Mouse (Mus musculus) kidney, embryonic 15.5 days (tissue): ENCODE results near the gene Ppp4r1. TPM values are rescaled to one million over a fixed set of nuclear protein-coding genes. Genes with fewer than 3 reads are reported as not detected.

Source experiments
- ATAC-seq: fragments of 200-750 bp; cut with Nextera tagmentation; replicated peaks from 2 replicates; pipeline ENCODE4 v1.8.0; 2017; ENCODE audit warnings: moderate TSS enrichment; ENCODE audit not compliant: low FRiP score
- H3K27ac ChIP-seq: fragments of 300-500 bp; sonication (generic); 2 replicates; pipeline ENCODE4 v1.5.1; 2015; ENCODE audit warnings: mild to moderate bottlenecking, inconsistent platforms
- H3K27me3 ChIP-seq: fragments of 300-500 bp; sonication (generic); 2 replicates; pipeline ENCODE4 v1.6.1; 2015; ENCODE audit warnings: inconsistent platforms
- H3K36me3 ChIP-seq: fragments of 300-500 bp; sonication (generic); 2 replicates; pipeline ENCODE4 v1.6.1; 2015; ENCODE audit warnings: inconsistent platforms
- H3K4me1 ChIP-seq: fragments of 300-500 bp; sonication (generic); 2 replicates; pipeline ENCODE4 v1.6.1; 2015; ENCODE audit warnings: inconsistent platforms
- H3K4me2 ChIP-seq: fragments of 300-500 bp; sonication (generic); 2 replicates; pipeline ENCODE4 v1.6.1; 2015; ENCODE audit warnings: moderate library complexity, mild to moderate bottlenecking, inconsistent platforms
- H3K4me3 ChIP-seq: fragments of 300-500 bp; sonication (generic); replicated peaks from 2 replicates; pipeline ENCODE4 v1.5.1; 2015; ENCODE audit warnings: mild to moderate bottlenecking, inconsistent platforms
- H3K9ac ChIP-seq: fragments of 300-500 bp; sonication (generic); 2 replicates; pipeline ENCODE4 v1.6.1; 2015; ENCODE audit warnings: mild to moderate bottlenecking, inconsistent platforms
- H3K9me3 ChIP-seq: fragments of 300-500 bp; sonication (generic); replicated peaks from 2 replicates; pipeline ENCODE4 v1.6.1; 2016; ENCODE audit warnings: inconsistent platforms
- WGBS: fragments of 180-500 bp; shearing (Covaris S2); methylation state at CpG from one replicate; pipeline ENCODE4 v1.1.7; 2015; ENCODE audit warnings: mixed read lengths; 5-methylcytosine and 5-hydroxymethylcytosine counted together
- polyA plus RNA-seq: library from polyadenylated mRNA; unstranded; fragments of >200 nt; fragmentation: Nextera tagmentation; extraction: Ambion mirVana; gene quantifications from 2 replicates; pipeline ENCODE4 v1.2.1, GENCODE M21; 2015

The Ppp4r1 gene
- polyA plus RNA-seq, 1 experiment from 2014 or later: 44.6 TPM

- Histone ChIP-seq H3K27ac (no peak overlapping the region), H3K9me3 (no peaks in the 10 kb centered on the region), H3K4me2 (no peak overlapping the region), H3K4me3 (no peak overlapping the region), H3K27me3 (no peaks in the 10 kb centered on the region), H3K9ac (no peak overlapping the region), H3K4me1 (peaks cover 11% of the 10 kb centered on the region), H3K36me3 (peaks cover 9% of the 10 kb centered on the region; the same call in 1 of the 2 replicates)
- no peak for ATAC-seq
- WGBS: 94% methylated on average over 12 of the region's 12 CpGs
Observed at GRCm38 (mm10) chr17:65793307-65793930, 11.0 kb downstream of the Ppp4r1 start.

- Histone ChIP-seq H3K4me2 (no peak overlapping the region), H3K27me3 (no peaks in the 10 kb centered on the region), H3K4me1 (0 out of 2 replicates have a peak, but pooled peaks cover 3% of the 10 kb centered on the region), H3K9ac (no peak overlapping the region), H3K9me3 (no peaks in the 10 kb centered on the region), H3K27ac (no peak overlapping the region), H3K36me3 (peaks cover 9% of the 10 kb centered on the region; the same call in 1 of the 2 replicates), H3K4me3 (no peak overlapping the region)
- ATAC-seq: no peak
- 76% methylated on average over 13 of the region's 13 CpGs for WGBS
Observed at GRCm38 (mm10) chr17:65794096-65794850, 11.9 kb downstream of the Ppp4r1 start.

- H3K36me3 ChIP-seq: peaks cover 9% of the 10 kb centered on the region; the same call in 1 of the 2 replicates
- ATAC-seq: no peak
- 0 out of 2 replicates have a peak, but pooled peaks cover 2% of the 10 kb centered on the region for H3K4me1 ChIP-seq
- no peak overlapping the region for H3K4me2 ChIP-seq
- no peak overlapping the region for H3K9ac ChIP-seq
- WGBS: 94% methylated on average over 7 of the region's 7 CpGs
- no peak overlapping the region for H3K4me3 ChIP-seq
- H3K27ac ChIP-seq: no peak overlapping the region
- no peaks in the 10 kb centered on the region for H3K27me3 ChIP-seq
- H3K9me3 ChIP-seq: no peaks in the 10 kb centered on the region
Observed at GRCm38 (mm10) chr17:65796056-65796455, 13.7 kb downstream of the Ppp4r1 start.

- Histone ChIP-seq H3K4me1 (0 out of 2 replicates have a peak, but pooled peaks cover 2% of the 10 kb centered on the region), H3K9ac (no peak overlapping the region), H3K27me3 (no peaks in the 10 kb centered on the region), H3K9me3 (no peaks in the 10 kb centered on the region), H3K27ac (no peak overlapping the region), H3K36me3 (peaks cover 9% of the 10 kb centered on the region; the same call in 1 of the 2 replicates), H3K4me2 (no peak overlapping the region), H3K4me3 (no peak overlapping the region)
- 69% methylated on average over 4 of the region's 4 CpGs for WGBS
- no peak for ATAC-seq
Observed at GRCm38 (mm10) chr17:65798446-65798845, 16.1 kb downstream of the Ppp4r1 start.

- Histone ChIP-seq H3K4me1 (0 out of 2 replicates have a peak, but pooled peaks cover 2% of the 10 kb centered on the region), H3K4me2 (no peak overlapping the region), H3K9ac (no peak overlapping the region), H3K27ac (no peak overlapping the region), H3K27me3 (no peaks in the 10 kb centered on the region), H3K4me3 (no peak overlapping the region), H3K36me3 (peaks cover 16% of the 10 kb centered on the region), H3K9me3 (no peaks in the 10 kb centered on the region)
- no peak for ATAC-seq
- 83% methylated on average over 1 of the region's 1 CpGs for WGBS
Observed at GRCm38 (mm10) chr17:65799353-65799752, 17.0 kb downstream of the Ppp4r1 start.

- no peak for ATAC-seq
- WGBS: 86% methylated on average over 6 of the region's 6 CpGs
- no peaks in the 10 kb centered on the region for H3K27me3 ChIP-seq
- no peak overlapping the region for H3K4me3 ChIP-seq
- no peak overlapping the region for H3K4me2 ChIP-seq
- 0 out of 2 replicates have a peak, but pooled peaks cover 2% of the 10 kb centered on the region for H3K4me1 ChIP-seq
- H3K27ac ChIP-seq: no peak overlapping the region
- H3K9ac ChIP-seq: no peak overlapping the region
- peaks cover 15% of the 10 kb centered on the region for H3K36me3 ChIP-seq
- no peaks in the 10 kb centered on the region for H3K9me3 ChIP-seq
Observed at GRCm38 (mm10) chr17:65800451-65800850, 18.1 kb downstream of the Ppp4r1 start.

- WGBS: 78% methylated on average over 4 of the region's 4 CpGs
- H3K27ac ChIP-seq: no peak overlapping the region
- H3K4me1 ChIP-seq: 0 out of 2 replicates have a peak, but pooled peaks cover 2% of the 10 kb centered on the region
- no peak overlapping the region for H3K4me2 ChIP-seq
- H3K9ac ChIP-seq: no peak overlapping the region
- no peak overlapping the region for H3K4me3 ChIP-seq
- H3K27me3 ChIP-seq: no peaks in the 10 kb centered on the region
- no peaks in the 10 kb centered on the region for H3K9me3 ChIP-seq
- no peak for ATAC-seq
- peaks cover 15% of the 10 kb centered on the region for H3K36me3 ChIP-seq
Observed at GRCm38 (mm10) chr17:65802026-65802425, 19.7 kb downstream of the Ppp4r1 start.

- H3K9me3 ChIP-seq: no peaks in the 10 kb centered on the region
- H3K4me2 ChIP-seq: no peak overlapping the region
- H3K27me3 ChIP-seq: no peaks in the 10 kb centered on the region
- ATAC-seq: no peak
- H3K4me1 ChIP-seq: no peaks in the 10 kb centered on the region
- H3K9ac ChIP-seq: no peak overlapping the region
- no peak overlapping the region for H3K27ac ChIP-seq
- 65% methylated on average over 4 of the region's 4 CpGs for WGBS
- peaks cover 29% of the 10 kb centered on the region for H3K36me3 ChIP-seq
- no peak overlapping the region for H3K4me3 ChIP-seq
Observed at GRCm38 (mm10) chr17:65805966-65806365, 23.6 kb downstream of the Ppp4r1 start.

GRCm38 (mm10) chr17:65806416-65806815 is 24.0 kb downstream of the Ppp4r1 start:
- Histone ChIP-seq H3K4me2 (no peak overlapping the region), H3K4me3 (no peak overlapping the region), H3K36me3 (peaks cover 34% of the 10 kb centered on the region), H3K4me1 (no peaks in the 10 kb centered on the region), H3K27ac (no peak overlapping the region), H3K9me3 (no peaks in the 10 kb centered on the region), H3K9ac (no peak overlapping the region), H3K27me3 (no peaks in the 10 kb centered on the region)
- WGBS: 85% methylated on average over 2 of the region's 2 CpGs
- ATAC-seq: no peak

GRCm38 (mm10) chr17:65811032-65811431 is 28.7 kb downstream of the Ppp4r1 start:
- H3K36me3 ChIP-seq: peaks cover 62% of the 10 kb centered on the region

GRCm38 (mm10) chr17:65813763-65814162 is 31.4 kb downstream of the Ppp4r1 start:
- no peak overlapping the region for H3K9ac ChIP-seq
- 86% methylated on average over 8 of the region's 8 CpGs for WGBS
- ATAC-seq: no peak
- no peaks in the 10 kb centered on the region for H3K9me3 ChIP-seq
- no peaks in the 10 kb centered on the region for H3K27me3 ChIP-seq
- no peak overlapping the region for H3K4me3 ChIP-seq
- H3K27ac ChIP-seq: no peak overlapping the region
- H3K4me2 ChIP-seq: no peak overlapping the region
- H3K4me1 ChIP-seq: no peaks in the 10 kb centered on the region
- H3K36me3 ChIP-seq: peaks cover 85% of the 10 kb centered on the region

More at GRCm38 (mm10) chr17:65811032-65811431, 28.7 kb downstream of the Ppp4r1 start:
- Histone ChIP-seq H3K27ac (no peak overlapping the region), H3K4me2 (no peak overlapping the region), H3K4me3 (no peak overlapping the region), H3K4me1 (no peaks in the 10 kb centered on the region), H3K27me3 (no peaks in the 10 kb centered on the region), H3K9ac (no peak overlapping the region), H3K9me3 (no peaks in the 10 kb centered on the region)
- ATAC-seq: no peak
- WGBS: 82% methylated on average over 5 of the region's 5 CpGs

GRCm38 (mm10) chr17:65820197-65820596 is 37.8 kb downstream of the Ppp4r1 start:
- Histone ChIP-seq H3K36me3 (peaks cover 90% of the 10 kb centered on the region), H3K9ac (no peak overlapping the region), H3K27me3 (no peaks in the 10 kb centered on the region), H3K4me1 (no peaks in the 10 kb centered on the region), H3K4me2 (no peak overlapping the region), H3K9me3 (no peaks in the 10 kb centered on the region), H3K4me3 (no peak overlapping the region), H3K27ac (no peak overlapping the region)
- ATAC-seq: no peak
- 69% methylated on average over 5 of the region's 5 CpGs for WGBS
